10 mouse cellular contexts compared by ENCODE assay signal in genomic region chr2:140666846-140667245, GRCm38 (mm10). TPM values are rescaled to one million over a fixed set of nuclear protein-coding genes. Genes with fewer than 3 reads are reported as not detected.
A peak's percentile ranks its signal among the peaks of the same experiment; 100 is the strongest.
DNase-seq lines count a peak whose midpoint lies in the region; ATAC-seq lines count a peak whose summit lies in the region.
"Had no signal": no experiment of that assay in that cellular context is flagged by ENCODE, and none has a peak within 500 bp of the region (broad histone marks: within the 10 kb centered on the region; RNA-seq: fewer than 3 reads in every experiment).

No protein-coding gene starts in this region.

- H3K4me3 ChIP-seq in kidney, embryonic 15.5 days (replicated peaks): no peak overlapping the region
- peak overlapping the region; percentile 72 for H3K4me3 ChIP-seq in forebrain, embryonic 10.5 days
- H3K4me3 ChIP-seq in hindbrain, embryonic 15.5 days: peak overlapping the region; percentile 36
- no peak overlapping the region for H3K4me3 ChIP-seq in neural tube, embryonic 12.5 days

- no peak overlapping the region for H3K9ac ChIP-seq in kidney, embryonic 15.5 days
- H3K9ac ChIP-seq in hindbrain, embryonic 15.5 days: peak overlapping the region; percentile 9
- no peak overlapping the region for H3K9ac ChIP-seq in neural tube, embryonic 12.5 days

- WGBS in kidney, embryonic 15.5 days: 39% methylated on average over 7 of the region's 7 CpGs
- WGBS in forebrain, embryonic 10.5 days: 15% methylated on average over 7 of the region's 7 CpGs
- WGBS in hindbrain, embryonic 15.5 days: 28% methylated on average over 7 of the region's 7 CpGs
- WGBS in neural tube, embryonic 12.5 days: 32% methylated on average over 7 of the region's 7 CpGs

- ATAC-seq in kidney, embryonic 15.5 days (replicated peaks; ENCODE audit: low FRiP score): no peak
- no peak for ATAC-seq in hindbrain, embryonic 15.5 days (ENCODE audit: low FRiP score, low read depth)
- no peak for ATAC-seq in neural tube, embryonic 12.5 days (ENCODE audit: low FRiP score, low read depth)

- no peaks in the 10 kb centered on the region for H3K27me3 ChIP-seq in kidney, embryonic 15.5 days
- peaks cover 11% of the 10 kb centered on the region; the same call in 1 of the 2 replicates for H3K27me3 ChIP-seq in forebrain, embryonic 10.5 days (ENCODE audit: poor library complexity, severe bottlenecking)
- no peaks in the 10 kb centered on the region for H3K27me3 ChIP-seq in hindbrain, embryonic 15.5 days
- H3K27me3 ChIP-seq in neural tube, embryonic 12.5 days (replicated peaks): no peaks in the 10 kb centered on the region

- DNase-seq in kidney, adult 18-20 months: no peak
- DNase-seq in forebrain, embryonic 10.5 days (ENCODE audit: extremely low spot score, low spot score): no peak
- DNase-seq in gastrocnemius, adult 8-10 months (ENCODE audit: low spot score in 2 of 2): no peak
- no peak for DNase-seq in spleen, adult 12 weeks (ENCODE audit: low spot score)
- DNase-seq: cerebellum, adult 11 months; heart, postnatal 36 days; lung, postnatal 4 days had no signal

- H3K4me2 ChIP-seq in kidney, embryonic 15.5 days: peak overlapping the region; percentile 52
- H3K4me2 ChIP-seq in hindbrain, embryonic 15.5 days: peak overlapping the region; percentile 65
- peak overlapping the region; percentile 62 for H3K4me2 ChIP-seq in neural tube, embryonic 12.5 days (replicated peaks)

- H3K9me3 ChIP-seq in kidney, embryonic 15.5 days (replicated peaks): no peaks in the 10 kb centered on the region
- no peaks in the 10 kb centered on the region for H3K9me3 ChIP-seq in forebrain, embryonic 10.5 days
- H3K9me3 ChIP-seq in hindbrain, embryonic 15.5 days: no peaks in the 10 kb centered on the region
- no peaks in the 10 kb centered on the region for H3K9me3 ChIP-seq in neural tube, embryonic 12.5 days

- no peaks in the 10 kb centered on the region for H3K36me3 ChIP-seq in kidney, embryonic 15.5 days
- peaks cover 33% of the 10 kb centered on the region for H3K36me3 ChIP-seq in forebrain, embryonic 10.5 days (replicated peaks)
- H3K36me3 ChIP-seq in hindbrain, embryonic 15.5 days: 0 out of 2 replicates have a peak, but pooled peaks cover 6% of the 10 kb centered on the region
- no peaks in the 10 kb centered on the region for H3K36me3 ChIP-seq in neural tube, embryonic 12.5 days

- no peak overlapping the region for H3K27ac ChIP-seq in kidney, embryonic 15.5 days
- peak overlapping the region; percentile 92 for H3K27ac ChIP-seq in forebrain, embryonic 10.5 days
- H3K27ac ChIP-seq in hindbrain, embryonic 15.5 days (replicated peaks): no peak overlapping the region
- no peak overlapping the region for H3K27ac ChIP-seq in neural tube, embryonic 12.5 days

- peaks cover 13% of the 10 kb centered on the region; the same call in 1 of the 2 replicates for H3K4me1 ChIP-seq in kidney, embryonic 15.5 days
- peaks cover 67% of the 10 kb centered on the region for H3K4me1 ChIP-seq in forebrain, embryonic 10.5 days
- peaks cover 16% of the 10 kb centered on the region for H3K4me1 ChIP-seq in hindbrain, embryonic 15.5 days (replicated peaks)
- peaks cover 17% of the 10 kb centered on the region for H3K4me1 ChIP-seq in neural tube, embryonic 12.5 days

RNA-seq across cellular contexts. Expression of gene Flrt3, which starts 4.4 kb away (rescaled TPM):
- polyA plus RNA-seq in kidney, embryonic 15.5 days (2015; fragmentation: Nextera tagmentation; extraction: Ambion mirVana): 22.2 and 25.4 TPM in 2 replicates
- polyA plus RNA-seq in forebrain, embryonic 10.5 days (2016; fragmentation: Nextera tagmentation; extraction: Ambion mirVana): 61.7 and 65.4 TPM in 2 replicates
- polyA plus RNA-seq in hindbrain, embryonic 15.5 days (2015; fragmentation: Nextera tagmentation; extraction: Ambion mirVana): 33.6 and 39.0 TPM in 2 replicates
- 33.6 and 35.2 TPM in 2 replicates for polyA plus RNA-seq in neural tube, embryonic 12.5 days (2016; fragmentation: Nextera tagmentation; extraction: Ambion mirVana)
- total RNA-seq in gastrocnemius, adult 8-10 months (2022): under 1 TPM; 0.07 to 0.22 (median 0.16) TPM

Comparison
In these comparisons a context has a peak if more than half of its experiments do, and no peak if none do; other contexts are left out.
1. H3K4me3 ChIP-seq: peak in forebrain, embryonic 10.5 days (single experiment) and hindbrain, embryonic 15.5 days (single experiment); none in kidney, embryonic 15.5 days (single experiment) and neural tube, embryonic 12.5 days (single experiment).
2. Peak in every context shown above with its lines, with median percentiles within 50 percentile points of each other: H3K4me2 ChIP-seq.